Mouse (Mus musculus) cerebellum, postnatal 36 days (tissue): Measurements from ENCODE around the gene Spata22.
"Not testable (repeated sequence)": the region's sequence is repeated elsewhere in the genome, so short reads cannot be mapped to it uniquely, and the experiment has no call there.

Experiments
- DNase-seq, 2 experiments: peaks; one replicate each; pipeline ENCODE4 v3.0.0; 2021 to 2022; ENCODE audit warnings: mixed read lengths in 2 of 2

Gene Spata22

GRCm38 (mm10) chr11:73329442-73329841 lies at the start of gene Spata22, which contains the start of the genes Aspa and Gm49340:
TSS of gene Spata22 (plus strand) at chr11:73329741.
TSS of gene Aspa (minus strand) at chr11:73329596.
TSS of gene Gm49340 (plus strand) at chr11:73329741.
- no peak for DNase-seq

DNA sequence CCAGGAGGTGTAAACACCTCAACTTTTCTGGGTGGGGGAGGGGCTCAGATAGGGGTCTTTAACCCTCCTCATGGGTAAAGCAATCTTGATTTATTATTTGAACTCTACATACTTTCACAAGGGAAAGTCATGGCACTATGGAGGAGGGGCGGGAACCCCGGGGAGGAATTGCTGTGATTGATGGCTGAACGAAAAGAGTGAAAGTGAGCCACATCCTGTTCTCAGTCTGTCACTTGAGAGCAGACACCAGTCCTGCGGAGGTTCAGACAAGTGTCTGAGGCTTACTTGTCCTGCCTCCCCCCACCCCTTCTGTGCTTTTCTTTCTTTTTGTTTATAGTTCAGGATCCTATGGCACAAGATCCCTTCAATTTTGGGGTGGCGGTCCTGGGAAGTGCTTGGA lies 48.8 kb upstream of the Spata22 start:
- DNase-seq = no peak

- peak; percentile 57 to 63 for DNase-seq
Observed at GRCm38 (mm10) chr11:73281528-73282027, 48.0 kb upstream of the Spata22 start.

GRCm38 (mm10) chr11:73283369-73283768 lies 46.2 kb upstream of the Spata22 start:
- DNase-seq = no peak

GRCm38 (mm10) chr11:73283926-73284325 lies 45.6 kb upstream of the Spata22 start:
- no peak for DNase-seq

DNA sequence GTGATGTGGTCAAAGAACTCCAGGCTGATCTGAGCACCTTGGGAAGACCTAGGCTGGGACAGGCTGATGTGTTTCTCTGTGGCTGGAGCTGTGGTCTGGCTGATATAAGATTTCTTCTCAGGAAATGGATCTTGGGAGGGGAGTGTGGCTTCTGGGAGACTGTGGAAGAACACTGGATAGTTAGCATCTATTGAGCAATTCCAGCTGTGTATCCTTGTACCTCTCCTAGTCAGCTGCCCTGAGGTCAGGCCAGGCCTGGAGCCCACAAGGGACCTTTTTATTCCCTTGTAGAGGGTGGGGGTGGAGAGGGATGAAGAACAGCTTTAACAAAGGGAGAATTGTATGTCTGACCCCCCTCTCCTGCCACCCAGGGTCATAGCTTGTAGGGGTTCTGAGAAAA lies 45.2 kb upstream of the Spata22 start:
- DNase-seq = no peak

DNA sequence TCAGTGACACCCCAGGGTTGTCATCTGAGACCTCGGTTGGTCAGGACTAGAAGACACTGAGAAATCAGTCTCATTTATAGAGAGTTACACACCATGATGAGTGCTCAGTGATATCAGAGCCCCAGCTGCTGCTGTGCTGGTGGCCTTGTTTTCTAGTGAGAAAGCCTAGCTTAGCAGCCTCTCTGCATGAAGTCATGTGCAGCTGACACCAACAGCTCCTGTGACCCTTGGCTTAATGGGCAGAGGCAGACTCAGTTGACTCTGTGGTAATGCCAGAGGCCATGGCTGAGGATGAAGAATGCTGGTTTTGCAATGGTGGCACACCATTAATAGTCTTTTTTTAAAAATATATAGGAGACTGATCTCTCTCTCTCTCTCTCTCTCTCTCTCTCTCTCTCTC lies 39.9 kb upstream of the Spata22 start:
- no peak for DNase-seq

GRCm38 (mm10) chr11:73303123-73303522 lies 26.4 kb upstream of the Spata22 start:
- DNase-seq = no peak

- no peak for DNase-seq
Observed at GRCm38 (mm10) chr11:73315961-73316360, 13.6 kb upstream of the Spata22 start.

- DNase-seq = not testable (repeated sequence)
Observed at GRCm38 (mm10) chr11:73318581-73318980, 11.0 kb upstream of the Spata22 start.

DNA sequence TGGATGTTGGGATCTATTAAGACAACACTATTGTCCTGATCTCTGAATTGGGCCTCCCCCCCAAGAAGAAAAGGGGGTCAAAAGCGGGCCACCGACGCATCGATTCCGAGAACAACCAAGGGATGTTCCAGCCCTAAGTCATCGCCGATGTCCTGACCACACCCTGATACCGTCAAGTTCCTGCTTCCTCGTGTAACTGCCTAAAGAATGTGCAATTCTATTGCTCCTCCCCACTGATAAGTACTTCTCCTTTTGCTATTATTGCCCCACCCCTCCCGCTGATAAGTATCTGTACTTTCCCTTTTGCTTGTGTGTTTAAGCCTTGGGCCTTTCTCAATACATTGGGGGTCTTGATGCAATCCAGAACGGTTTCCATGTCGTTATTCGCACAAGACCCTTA lies 8.5 kb upstream of the Spata22 start:
- DNase-seq = not testable (repeated sequence)

DNA sequence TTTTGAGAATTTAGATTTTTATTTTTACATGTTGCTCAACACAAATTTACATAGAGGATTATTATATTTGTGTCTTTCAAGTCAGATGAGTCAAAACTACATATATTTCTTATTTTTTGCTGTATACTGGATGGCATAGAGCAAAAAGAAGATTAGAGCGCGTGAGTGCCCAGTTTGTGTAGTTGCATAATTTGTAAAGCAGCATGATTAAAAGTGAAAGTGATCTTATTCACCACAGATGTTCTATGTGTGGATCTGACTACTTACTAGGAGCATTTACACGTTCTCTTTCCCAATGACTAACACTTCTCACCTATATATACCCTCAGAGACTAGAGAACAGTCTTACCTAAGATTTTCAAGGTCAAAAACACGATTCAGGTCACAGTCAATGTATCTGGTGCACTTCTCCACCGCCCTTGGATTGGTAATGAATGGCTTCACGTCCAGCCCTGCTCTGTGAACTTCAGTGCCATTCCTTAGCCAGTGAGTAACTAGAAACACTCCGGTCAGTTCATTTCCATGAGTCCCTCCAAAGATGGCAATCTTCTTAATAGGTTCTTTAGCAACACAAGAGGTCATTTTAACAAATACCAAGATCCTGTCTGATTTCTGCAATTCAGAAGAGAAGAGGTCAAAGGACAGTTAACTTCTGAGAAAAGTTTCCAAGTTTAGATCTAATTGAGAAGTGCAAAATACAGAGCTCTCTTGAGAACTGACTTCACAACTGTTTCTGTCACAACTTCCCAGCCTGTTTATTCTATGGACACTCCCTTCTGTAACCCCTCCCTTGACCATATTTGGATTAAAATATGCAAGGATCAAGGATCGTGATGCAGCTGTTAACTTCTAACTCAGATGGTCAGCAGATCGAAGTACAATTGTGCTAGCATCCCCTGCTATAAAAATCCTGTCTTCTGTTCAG lies 5.4 kb upstream of the Spata22 start:
- DNase-seq = no peak

DNA sequence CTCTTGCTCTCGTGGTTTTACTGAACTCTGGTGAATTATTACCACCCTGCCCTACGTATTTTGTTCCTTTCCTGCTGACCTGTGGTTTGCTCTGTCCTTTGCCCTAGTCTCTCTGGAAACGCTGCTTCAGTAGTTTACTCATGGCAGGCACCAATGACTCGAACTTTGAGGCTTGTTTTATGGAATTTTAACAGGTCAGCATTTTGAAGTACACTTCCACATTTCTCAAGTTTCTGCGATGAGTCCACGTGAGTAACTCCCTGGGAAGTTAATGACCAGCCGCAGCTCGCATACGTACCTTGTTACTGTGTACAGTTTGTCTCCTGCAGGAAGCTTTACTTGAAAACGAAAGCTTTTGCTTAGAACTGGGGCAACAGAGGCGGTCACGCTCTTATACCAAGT lies 3.1 kb upstream of the Spata22 start:
- no peak for DNase-seq

GRCm38 (mm10) chr11:73327361-73327760 lies 2.2 kb upstream of the Spata22 start:
- DNase-seq = no peak

DNA sequence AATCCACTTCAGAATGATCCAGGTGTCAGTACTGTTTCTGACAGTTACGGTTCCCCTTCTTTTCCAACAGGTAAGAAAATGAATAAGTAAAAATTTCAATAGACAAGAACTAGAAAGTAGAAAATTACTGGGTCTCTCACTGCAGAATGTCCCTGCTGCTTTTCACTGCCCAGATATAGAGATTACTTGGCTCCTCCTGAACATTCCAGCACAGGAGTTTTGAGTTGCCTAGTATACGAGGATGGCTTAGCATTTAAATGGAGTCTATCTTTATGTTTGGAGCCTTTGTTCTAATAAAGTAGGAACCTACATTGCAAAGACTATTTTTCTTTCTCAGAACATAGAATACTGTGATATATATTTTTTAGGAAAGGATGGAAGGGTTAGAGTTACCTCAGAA lies 3.8 kb downstream of the Spata22 start:
- DNase-seq = no peak

- no peak for DNase-seq
Observed at GRCm38 (mm10) chr11:73336919-73337318, 7.4 kb downstream of the Spata22 start.

DNA sequence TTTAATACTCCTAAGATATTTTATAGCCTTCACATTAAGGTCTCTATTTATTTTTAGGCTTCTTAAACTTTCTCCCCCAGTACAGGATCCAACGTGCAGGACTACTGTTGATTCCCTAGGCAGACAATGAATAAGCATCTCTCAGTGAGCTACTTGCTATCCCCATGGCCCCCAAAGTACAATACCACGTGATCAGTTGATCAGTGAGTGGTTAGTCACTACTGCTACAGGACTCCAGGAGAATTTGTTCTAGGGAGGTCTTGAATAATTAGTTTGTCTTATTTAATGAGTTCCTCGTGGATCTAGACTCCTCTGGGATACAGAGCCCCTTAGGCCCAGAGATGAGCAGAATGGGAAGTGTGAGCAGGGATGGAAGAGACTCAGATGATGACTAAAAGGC lies 20.9 kb downstream of the Spata22 start, which contains the start of gene Olfr20:
Gene Olfr20 (plus strand): TSS at position 301 of the 400 bp plus-strand sequence.
- DNase-seq = no peak

DNA sequence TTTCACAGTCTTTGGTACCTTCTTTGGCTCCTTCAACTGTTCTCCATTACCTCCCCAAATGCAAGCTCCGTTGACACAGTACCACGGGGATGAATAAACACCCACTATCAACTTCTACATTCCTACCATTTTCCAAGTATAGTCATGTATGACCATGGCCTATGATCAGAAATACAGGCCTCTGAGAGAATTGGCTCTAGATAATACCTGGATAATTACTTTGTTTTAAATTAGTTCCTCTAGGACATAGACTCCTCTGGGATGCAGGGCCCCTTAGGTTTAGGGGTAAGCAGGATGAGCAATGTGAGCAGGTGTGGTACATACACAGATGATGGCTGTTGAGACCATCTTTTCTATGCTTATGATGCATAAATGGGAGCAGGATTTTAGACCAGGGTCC lies 41.4 kb downstream of the Spata22 start, which contains the start of gene Olfr376:
Gene Olfr376 (plus strand): TSS at position 301 of the 400 bp plus-strand sequence.
- DNase-seq = no peak

- DNase-seq = no peak
Observed at GRCm38 (mm10) chr11:73395374-73395773, 65.8 kb downstream of the Spata22 start.
